Mouse (Mus musculus): Measurements from ENCODE around the gene Gm15319. TPM values are rescaled to one million over a fixed set of nuclear protein-coding genes. Genes with fewer than 3 reads are reported as not detected.
A peak's percentile ranks its signal among the peaks of the same experiment; 100 is the strongest.
"Not testable (repeated sequence)": the region's sequence is repeated elsewhere in the genome, so short reads cannot be mapped to it uniquely, and the experiment has no call there.

Gene Gm15319
- polyA plus RNA-seq (2012; rRNA removed): not detected in 2 replicates

DNA sequence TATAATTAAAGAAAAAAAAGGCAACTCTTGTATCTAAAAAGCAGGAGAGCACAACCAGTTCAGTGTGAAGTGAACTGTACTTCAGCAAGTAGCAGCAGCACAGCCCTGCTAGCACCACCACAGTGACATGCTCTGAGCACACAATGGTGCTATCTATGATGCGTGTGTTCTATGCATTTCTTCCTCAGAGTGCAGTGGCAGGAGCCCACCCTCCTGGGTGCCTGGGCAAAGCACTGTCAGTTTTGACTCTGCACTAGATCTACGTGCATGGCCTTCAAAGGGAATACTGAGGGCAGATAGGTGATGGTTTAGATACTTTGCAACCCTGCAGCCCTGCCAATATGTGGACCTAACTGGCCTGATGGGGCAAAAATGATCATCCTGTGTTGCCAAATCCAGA, at the start of gene Gm15319:
Gene Gm15319, minus strand, starts transcription at position 101 of the 400 bp plus-strand sequence.
- H3K27ac ChIP-seq (ENCODE audit: insufficient read depth, low read length): not testable (repeated sequence)
- no CpG with 5 or more reads among the region's 2 CpGs for WGBS

DNA sequence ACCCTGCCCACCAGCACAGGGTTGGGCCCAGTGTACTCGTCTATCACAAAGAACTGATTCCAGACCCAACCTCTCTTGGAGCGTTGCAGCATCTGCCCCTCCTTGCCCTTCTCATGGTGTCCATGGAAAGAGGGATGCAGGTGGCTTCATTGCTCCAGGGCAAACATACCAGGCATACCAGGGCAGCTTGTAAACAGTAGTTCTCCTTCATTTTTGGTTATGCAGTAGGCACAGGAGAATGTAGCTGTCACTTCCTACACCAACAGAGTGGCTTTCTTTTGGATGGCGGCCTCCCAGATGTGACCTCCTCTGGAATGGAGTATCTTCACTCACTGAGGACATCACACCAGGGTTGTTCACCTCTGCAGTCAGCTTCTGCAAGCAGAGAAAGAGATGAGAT, 47.3 kb upstream of the Gm15319 start:
- 50% methylated on average over 1 of the region's 3 CpGs for WGBS
- not testable (repeated sequence) for H3K4me1 ChIP-seq (ENCODE audit: control insufficient read depth, insufficient read depth, insufficient read length); H3K4me3 ChIP-seq (ENCODE audit: extremely low read depth, insufficient read depth, insufficient read length); H3K27ac ChIP-seq (ENCODE audit: insufficient read depth, low read length); H3K27me3 ChIP-seq (ENCODE audit: control insufficient read depth, insufficient read depth, low read length); DNase-seq (ENCODE audit: low read depth in 1 of 2, low spot score in 2 of 2); H3K36me3 ChIP-seq (ENCODE audit: control insufficient read depth, insufficient read depth, low read length)

More for the DNA sequence above, at the start of gene Gm15319:
- not testable (repeated sequence) for H3K4me3 ChIP-seq (ENCODE audit: extremely low read depth, insufficient read depth, insufficient read length); H3K36me3 ChIP-seq (ENCODE audit: control insufficient read depth, insufficient read depth, low read length); DNase-seq (ENCODE audit: low read depth in 1 of 2, low spot score in 2 of 2); H3K4me1 ChIP-seq (ENCODE audit: control insufficient read depth, insufficient read depth, insufficient read length); H3K27me3 ChIP-seq (ENCODE audit: control insufficient read depth, insufficient read depth, low read length)

DNA sequence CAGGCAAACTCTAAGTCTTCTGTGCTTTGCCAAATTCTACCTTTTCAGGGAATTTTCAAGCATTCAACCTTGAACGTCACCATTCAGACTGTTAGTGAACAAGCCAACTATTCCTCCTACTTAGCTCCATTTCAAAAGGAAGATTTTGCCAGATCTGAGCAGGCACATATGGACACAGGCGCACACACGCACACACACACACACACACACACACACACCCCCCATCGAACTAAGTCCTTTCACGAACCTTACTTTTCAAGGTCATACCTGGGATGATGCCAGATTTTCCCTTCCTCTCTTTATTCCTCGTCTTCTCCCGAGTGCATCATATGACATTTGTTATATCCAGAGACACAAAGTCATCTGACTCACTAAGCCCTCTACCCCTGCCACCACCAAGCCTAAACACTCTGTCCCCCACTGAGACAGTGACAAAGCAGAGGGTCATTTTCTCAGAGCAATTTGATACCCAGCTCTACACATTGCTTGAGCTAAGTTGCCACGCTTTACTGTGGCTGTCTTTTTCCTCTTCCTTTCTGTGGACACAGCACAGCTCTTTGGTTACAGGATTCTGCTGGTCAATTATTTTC, 45.5 kb upstream of the Gm15319 start:
- not testable (repeated sequence) for H3K27me3 ChIP-seq (ENCODE audit: control insufficient read depth, insufficient read depth, low read length); H3K27ac ChIP-seq (ENCODE audit: insufficient read depth, low read length); H3K4me3 ChIP-seq (ENCODE audit: extremely low read depth, insufficient read depth, insufficient read length); H3K4me1 ChIP-seq (ENCODE audit: control insufficient read depth, insufficient read depth, insufficient read length); H3K36me3 ChIP-seq (ENCODE audit: control insufficient read depth, insufficient read depth, low read length)
- peak in 1 of 2 experiments; percentile 31 for DNase-seq (ENCODE audit: low read depth in 1 of 2, low spot score in 2 of 2)
- WGBS: 90% methylated on average over 8 of the region's 8 CpGs

DNA sequence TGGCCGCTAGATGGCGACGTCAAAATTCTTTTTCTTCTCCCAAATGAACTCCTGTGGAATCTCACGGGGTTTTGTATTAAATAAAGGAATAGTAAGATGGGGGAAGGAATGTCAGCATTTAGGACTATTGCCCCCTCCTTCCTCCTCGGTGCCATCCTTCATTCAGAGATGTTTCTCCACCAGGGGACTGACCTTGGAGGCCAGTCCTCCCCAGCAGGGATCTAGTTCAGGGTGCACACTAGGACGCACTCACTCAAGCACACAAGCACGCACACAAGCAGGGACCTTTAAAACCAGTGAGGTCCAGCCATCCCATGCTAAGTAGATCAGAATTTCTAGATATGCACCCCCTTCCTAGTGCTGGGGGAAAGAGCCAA, 26.3 kb upstream of the Gm15319 start:
- peak in 1 of 2 experiments; percentile 3 for DNase-seq (ENCODE audit: low read depth in 1 of 2, low spot score in 2 of 2)
- not testable (repeated sequence) for H3K4me3 ChIP-seq (ENCODE audit: extremely low read depth, insufficient read depth, insufficient read length)

DNA sequence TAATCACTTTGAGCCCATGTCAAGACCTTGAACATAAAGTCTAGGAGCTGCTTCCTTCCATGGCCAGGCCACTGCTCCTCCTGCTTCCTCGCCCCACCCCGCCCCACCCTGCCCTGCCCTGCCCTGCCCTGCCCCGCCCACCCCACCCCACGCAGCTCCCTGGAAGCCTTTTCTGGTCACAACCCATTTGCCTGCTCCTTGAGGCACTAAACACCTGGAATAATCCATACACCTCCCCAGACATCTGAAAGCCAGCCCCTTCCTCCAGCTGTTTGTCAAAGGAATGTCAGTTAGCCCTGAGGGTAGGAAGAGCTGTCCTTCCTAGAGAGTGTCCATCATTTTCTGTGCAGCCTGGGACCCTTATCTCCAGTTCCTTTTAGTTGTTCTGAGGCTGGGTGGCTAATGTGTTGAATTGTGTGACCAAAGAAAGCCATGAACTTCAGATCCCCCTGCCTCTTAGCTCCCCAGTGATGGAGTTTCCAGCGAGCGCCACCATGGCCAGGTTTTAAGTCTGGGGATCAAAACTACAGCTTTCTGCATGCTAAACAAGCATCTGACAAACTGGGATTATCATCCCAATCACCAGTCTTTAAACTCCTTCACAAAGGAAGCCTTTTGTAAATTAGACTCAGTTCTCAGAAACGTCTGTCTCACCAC, 25.8 kb upstream of the Gm15319 start:
- DNase-seq (ENCODE audit: low read depth in 1 of 2, low spot score in 2 of 2): peak in 1 of 2 experiments; percentile 39
- not testable (repeated sequence) for H3K27ac ChIP-seq (ENCODE audit: insufficient read depth, low read length); H3K36me3 ChIP-seq (ENCODE audit: control insufficient read depth, insufficient read depth, low read length); H3K27me3 ChIP-seq (ENCODE audit: control insufficient read depth, insufficient read depth, low read length); H3K4me1 ChIP-seq (ENCODE audit: control insufficient read depth, insufficient read depth, insufficient read length); H3K4me3 ChIP-seq (ENCODE audit: extremely low read depth, insufficient read depth, insufficient read length)
- WGBS: 28% methylated on average over 2 of the region's 7 CpGs

More for the DNA sequence above, 26.3 kb upstream of the Gm15319 start:
- 20% methylated on average over 6 of the region's 7 CpGs for WGBS
- not testable (repeated sequence) for H3K27me3 ChIP-seq (ENCODE audit: control insufficient read depth, insufficient read depth, low read length); H3K27ac ChIP-seq (ENCODE audit: insufficient read depth, low read length); H3K36me3 ChIP-seq (ENCODE audit: control insufficient read depth, insufficient read depth, low read length); H3K4me1 ChIP-seq (ENCODE audit: control insufficient read depth, insufficient read depth, insufficient read length)

DNA sequence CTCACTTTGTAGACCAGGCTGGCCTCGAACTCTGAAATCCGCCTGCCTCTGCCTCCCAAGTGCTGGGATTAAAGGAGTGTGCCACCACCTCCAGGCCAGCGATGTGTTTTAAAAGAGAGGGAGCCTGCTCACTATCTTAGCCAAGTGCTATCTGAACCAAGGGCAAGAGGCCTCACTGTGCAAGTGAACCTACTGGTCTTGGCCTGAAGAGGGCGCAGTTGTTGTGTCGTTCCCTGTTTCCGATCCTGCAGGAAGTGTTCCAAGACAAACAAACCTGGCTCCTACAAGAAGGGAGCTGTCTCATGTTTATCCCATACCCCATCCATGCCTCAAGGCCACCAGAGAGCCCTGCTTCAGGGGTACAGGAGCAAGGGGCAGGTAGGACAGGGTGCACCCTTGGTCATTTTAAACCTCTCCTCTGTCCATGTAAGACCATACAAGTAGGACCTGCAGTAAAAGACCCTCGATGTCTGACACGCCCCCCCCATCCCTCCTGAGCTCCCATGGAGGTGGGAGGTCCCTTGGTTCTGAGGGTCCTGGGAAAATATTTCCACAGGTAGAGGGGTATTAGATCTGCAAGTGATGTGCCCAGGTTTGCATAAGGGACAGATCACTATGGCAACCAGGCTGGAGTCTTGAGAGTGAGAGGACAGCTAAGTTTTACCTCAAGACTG, 24.2 kb upstream of the Gm15319 start:
- H3K4me1 ChIP-seq (ENCODE audit: control insufficient read depth, insufficient read depth, insufficient read length); H3K27me3 ChIP-seq (ENCODE audit: control insufficient read depth, insufficient read depth, low read length); H3K4me3 ChIP-seq (ENCODE audit: extremely low read depth, insufficient read depth, insufficient read length); H3K27ac ChIP-seq (ENCODE audit: insufficient read depth, low read length); H3K36me3 ChIP-seq (ENCODE audit: control insufficient read depth, insufficient read depth, low read length): not testable (repeated sequence)
- DNase-seq (ENCODE audit: low read depth in 1 of 2, low spot score in 2 of 2): peak in 1 of 2 experiments; percentile 23
- WGBS: 72% methylated on average over 2 of the region's 8 CpGs

DNA sequence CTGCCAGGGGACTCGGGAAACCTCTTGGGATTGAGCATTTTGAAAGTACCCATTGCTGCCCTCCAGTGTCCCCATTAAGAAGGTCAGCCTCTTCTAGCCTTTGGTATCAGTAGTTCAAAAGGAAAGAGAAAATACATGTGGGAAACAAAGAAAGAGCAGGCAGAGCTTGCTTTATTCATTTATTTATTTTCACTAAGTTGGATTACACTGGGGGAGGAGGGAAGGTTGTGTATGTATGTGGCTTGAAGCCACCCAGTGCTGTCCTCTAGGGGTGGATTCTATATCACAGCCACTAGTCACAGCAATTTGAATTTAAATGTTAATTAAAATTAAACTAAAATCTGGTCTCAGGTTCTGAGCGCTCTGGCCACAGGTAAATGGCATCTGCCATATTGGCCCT, 22.0 kb upstream of the Gm15319 start:
- not testable (repeated sequence) for H3K27ac ChIP-seq (ENCODE audit: insufficient read depth, low read length)
- WGBS: 50% methylated on average over 1 of the region's 2 CpGs

GRCm38 (mm10) chr8:20384131-20384530, 21.1 kb upstream of the Gm15319 start:
- H3K4me3 ChIP-seq (ENCODE audit: extremely low read depth, insufficient read depth, insufficient read length); H3K36me3 ChIP-seq (ENCODE audit: control insufficient read depth, insufficient read depth, low read length); H3K27ac ChIP-seq (ENCODE audit: insufficient read depth, low read length); H3K4me1 ChIP-seq (ENCODE audit: control insufficient read depth, insufficient read depth, insufficient read length); H3K27me3 ChIP-seq (ENCODE audit: control insufficient read depth, insufficient read depth, low read length): not testable (repeated sequence)
- DNase-seq (ENCODE audit: low read depth in 1 of 2, low spot score in 2 of 2): peak in 1 of 2 experiments; percentile 3
- WGBS: 92% methylated on average over 9 of the region's 9 CpGs

More for the DNA sequence above, 22.0 kb upstream of the Gm15319 start:
- not testable (repeated sequence) for H3K4me3 ChIP-seq (ENCODE audit: extremely low read depth, insufficient read depth, insufficient read length); H3K27me3 ChIP-seq (ENCODE audit: control insufficient read depth, insufficient read depth, low read length); H3K36me3 ChIP-seq (ENCODE audit: control insufficient read depth, insufficient read depth, low read length); DNase-seq (ENCODE audit: low read depth in 1 of 2, low spot score in 2 of 2); H3K4me1 ChIP-seq (ENCODE audit: control insufficient read depth, insufficient read depth, insufficient read length)

DNA sequence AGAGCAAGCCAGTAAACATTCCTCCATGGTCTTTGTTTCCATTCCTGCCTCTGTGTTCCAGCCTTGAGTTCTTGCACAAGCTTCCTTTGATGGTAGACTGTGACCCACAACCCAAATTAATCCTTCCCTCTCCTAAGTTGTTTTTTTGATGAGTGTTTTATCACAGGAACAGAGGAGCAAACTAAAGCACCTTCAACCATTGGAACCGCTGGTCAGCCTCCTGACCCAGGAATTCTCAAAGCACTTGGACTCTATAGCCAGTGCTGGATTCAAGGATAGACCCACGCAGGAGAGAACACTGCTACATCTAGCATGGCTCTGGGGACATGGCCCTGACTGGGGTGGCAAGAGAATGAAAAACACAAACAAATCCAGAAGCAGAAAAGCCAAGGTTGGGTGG, 19.1 kb upstream of the Gm15319 start:
- not testable (repeated sequence) for DNase-seq (ENCODE audit: low read depth in 1 of 2, low spot score in 2 of 2); H3K27ac ChIP-seq (ENCODE audit: insufficient read depth, low read length); H3K4me3 ChIP-seq (ENCODE audit: extremely low read depth, insufficient read depth, insufficient read length); H3K27me3 ChIP-seq (ENCODE audit: control insufficient read depth, insufficient read depth, low read length); H3K4me1 ChIP-seq (ENCODE audit: control insufficient read depth, insufficient read depth, insufficient read length); H3K36me3 ChIP-seq (ENCODE audit: control insufficient read depth, insufficient read depth, low read length)
- WGBS: 73% methylated on average over 2 of the region's 2 CpGs

GRCm38 (mm10) chr8:20381637-20382036, 18.6 kb upstream of the Gm15319 start:
- not testable (repeated sequence) for H3K4me3 ChIP-seq (ENCODE audit: extremely low read depth, insufficient read depth, insufficient read length); H3K27me3 ChIP-seq (ENCODE audit: control insufficient read depth, insufficient read depth, low read length); H3K4me1 ChIP-seq (ENCODE audit: control insufficient read depth, insufficient read depth, insufficient read length); DNase-seq (ENCODE audit: low read depth in 1 of 2, low spot score in 2 of 2); H3K36me3 ChIP-seq (ENCODE audit: control insufficient read depth, insufficient read depth, low read length); H3K27ac ChIP-seq (ENCODE audit: insufficient read depth, low read length)
- WGBS: 88% methylated on average over 2 of the region's 3 CpGs

DNA sequence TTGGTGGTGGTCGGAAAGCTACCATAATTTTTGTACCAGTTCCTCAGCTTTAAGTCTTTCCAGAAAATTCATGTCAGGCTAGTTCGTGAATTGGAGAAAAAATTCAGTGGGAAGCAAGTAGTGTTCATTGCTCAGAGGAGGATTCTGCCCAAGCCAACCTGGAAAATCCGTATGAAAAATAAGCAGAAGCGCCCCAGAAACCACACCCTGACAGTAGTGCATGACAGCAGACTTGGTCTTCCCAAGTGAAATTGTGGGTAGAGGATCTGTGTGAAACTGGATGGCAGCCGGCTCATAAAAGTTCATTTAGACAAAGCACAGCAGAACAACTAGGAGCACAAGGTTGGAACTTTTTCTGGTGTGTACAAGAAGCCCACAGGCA, 18.2 kb upstream of the Gm15319 start:
- not testable (repeated sequence) for DNase-seq (ENCODE audit: low read depth in 1 of 2, low spot score in 2 of 2)

More for the DNA sequence above, 18.2 kb upstream of the Gm15319 start:
- not testable (repeated sequence) for H3K4me1 ChIP-seq (ENCODE audit: control insufficient read depth, insufficient read depth, insufficient read length); H3K27ac ChIP-seq (ENCODE audit: insufficient read depth, low read length); H3K27me3 ChIP-seq (ENCODE audit: control insufficient read depth, insufficient read depth, low read length); H3K4me3 ChIP-seq (ENCODE audit: extremely low read depth, insufficient read depth, insufficient read length); H3K36me3 ChIP-seq (ENCODE audit: control insufficient read depth, insufficient read depth, low read length)
- 77% methylated on average over 1 of the region's 5 CpGs for WGBS

Measured in spleen, adult 2 months (tissue).